Comparison of ENCODE assay signal across 8 mouse cellular contexts in genomic region chr8:84236410-84236997, GRCm38 (mm10). TPM values are rescaled to one million over a fixed set of nuclear protein-coding genes. Genes with fewer than 3 reads are reported as not detected.
DNase-seq lines count a peak whose midpoint lies in the region; ATAC-seq and TF ChIP-seq lines count a peak whose summit lies in the region.

No protein-coding gene starts in this region.

- H3K27me3 ChIP-seq in cerebellum, adult 2 months (ENCODE audit: control insufficient read depth, insufficient read depth, low read length), result no peaks in the 10 kb centered on the region
- no peaks in the 10 kb centered on the region for H3K27me3 ChIP-seq in C2C12 (ENCODE audit: control insufficient read depth, insufficient read depth, insufficient read length)
- H3K27me3 ChIP-seq in forebrain, embryonic 16.5 days (replicated peaks; ENCODE audit: control insufficient read depth, insufficient read depth, low read length), result no peaks in the 10 kb centered on the region
- H3K27me3 ChIP-seq in limb, embryonic 13.5 days, result no peaks in the 10 kb centered on the region

- peak in 1 of 2 experiments; percentile 30 for DNase-seq in cerebellum, adult 2 months
- DNase-seq in cerebellum, adult 9-10 months, result no peak
- DNase-seq in retina, postnatal 1 day, result peak; percentile 24
- DNase-seq in ovary, adult 18-20 months (ENCODE audit: low spot score), result no peak

- H3ac ChIP-seq in C2C12 (ENCODE audit: control insufficient read depth, insufficient read length, low read depth), result peak overlapping the region; percentile 91

- H3K4me3 ChIP-seq in cerebellum, adult 2 months (replicated peaks; ENCODE audit: insufficient read depth, low read depth, low read length), result peak overlapping the region; percentile 96
- H3K4me3 ChIP-seq in C2C12 (ENCODE audit: insufficient read depth, poor library complexity, severe bottlenecking), result peak overlapping the region; percentile 59
- peak overlapping the region; percentile 95 for H3K4me3 ChIP-seq in forebrain, embryonic 16.5 days (replicated peaks; ENCODE audit: low read length)
- H3K4me3 ChIP-seq in limb, embryonic 13.5 days, result peak overlapping the region; percentile 90

- WGBS in cerebellum, adult 2 months, result 2% methylated on average over 28 of the region's 30 CpGs
- 0% methylated on average over 17 of the region's 30 CpGs for WGBS in forebrain, embryonic 16.5 days
- WGBS in limb, embryonic 13.5 days, result 0% methylated on average over 26 of the region's 30 CpGs

- H3K4me2 ChIP-seq in forebrain, embryonic 16.5 days (ENCODE audit: low read length), result peak overlapping the region; percentile 87
- peak overlapping the region; percentile 91 for H3K4me2 ChIP-seq in limb, embryonic 13.5 days (replicated peaks)

- H3K9ac ChIP-seq in forebrain, embryonic 16.5 days (replicated peaks; ENCODE audit: low read depth, low read length), result peak overlapping the region; percentile 93
- H3K9ac ChIP-seq in limb, embryonic 13.5 days, result peak overlapping the region; percentile 96

- no peaks in the 10 kb centered on the region for H3K36me3 ChIP-seq in C2C12 (ENCODE audit: control insufficient read depth, insufficient read depth)
- H3K36me3 ChIP-seq in forebrain, embryonic 16.5 days (ENCODE audit: control insufficient read depth, insufficient read depth), result peaks cover 5% of the 10 kb centered on the region
- H3K36me3 ChIP-seq in limb, embryonic 13.5 days, result peaks cover 34% of the 10 kb centered on the region

- TF ChIP-seq POLR2A in cerebellum, adult 2 months (IDR thresholded peaks at IDR 0.05; ENCODE audit: borderline replicate concordance, insufficient read depth, low read length), result no peak

- peaks cover 7% of the 10 kb centered on the region for H3K4me1 ChIP-seq in cerebellum, adult 2 months (ENCODE audit: control insufficient read depth, insufficient read depth, low read length)
- peaks cover 31% of the 10 kb centered on the region for H3K4me1 ChIP-seq in forebrain, embryonic 16.5 days (replicated peaks; ENCODE audit: control insufficient read depth, insufficient read depth, low read length)
- peaks cover 25% of the 10 kb centered on the region for H3K4me1 ChIP-seq in limb, embryonic 13.5 days

- H3K79me3 ChIP-seq in C2C12 (ENCODE audit: low read depth), result no peaks in the 10 kb centered on the region

- H3K9me3 ChIP-seq in forebrain, embryonic 16.5 days (ENCODE audit: control insufficient read depth, low read length), result no peaks in the 10 kb centered on the region
- no peaks in the 10 kb centered on the region for H3K9me3 ChIP-seq in limb, embryonic 13.5 days

- no peak overlapping the region for H3K27ac ChIP-seq in cerebellum, adult 2 months (ENCODE audit: insufficient read depth, low read length)
- H3K27ac ChIP-seq in forebrain, embryonic 16.5 days (ENCODE audit: low read length), result peak overlapping the region; percentile 60
- peak overlapping the region; percentile 55 for H3K27ac ChIP-seq in limb, embryonic 13.5 days

- peaks cover 21% of the 10 kb centered on the region for H3K79me2 ChIP-seq in C2C12 (ENCODE audit: control insufficient read depth, insufficient read depth)

- TF ChIP-seq CTCF in cerebellum, adult 2 months (IDR thresholded peaks at IDR 0.05; ENCODE audit: borderline replicate concordance, insufficient read depth, low read depth, low read length), result no peak
- TF ChIP-seq CTCF in C2C12 (IDR thresholded peaks at IDR 0.05; ENCODE audit: control insufficient read depth, insufficient read depth, insufficient read length), result no peak

- peak; percentile 15 for ATAC-seq in forebrain, embryonic 16.5 days
- peak; percentile 13 for ATAC-seq in limb, embryonic 13.5 days (ENCODE audit: low FRiP score, low read depth)
- ATAC-seq in erythroid progenitor cell, adult 5-6 weeks (replicated peaks; ENCODE audit: low FRiP score, poor library complexity, severe bottlenecking), result no peak

TF ChIP-seq in C2C12, 6 proteins besides CTCF, POLR2A, EP300 and RAD21:
- TF ChIP-seq MYOG (IDR thresholded peaks at IDR 0.05; ENCODE audit: control insufficient read depth, extremely low read depth, insufficient read length) (no peak), MYOD1 (IDR thresholded peaks at IDR 0.05; ENCODE audit: control insufficient read depth, insufficient read length, low read depth) (no peak), FOSL1 (IDR thresholded peaks at IDR 0.05; ENCODE audit: insufficient read depth, low read length, poor library complexity, severe bottlenecking) (no peak)
TF ChIP-seq in C2C12: peak in this region for 0.

RNA-seq across cellular contexts. Expression of gene Zswim4, which starts 0.4 kb away (rescaled TPM):
- 14.0 TPM in 2 replicates for polyA plus RNA-seq in cerebellum, adult 2 months (2012; rRNA removed)
- 10.1 TPM for polyA plus RNA-seq in C2C12 (2012; fragmentation: generic; extraction: Trizol)
- 40.1 and 41.8 TPM in 2 replicates for polyA plus RNA-seq in forebrain, embryonic 16.5 days (2015; fragmentation: Nextera tagmentation; extraction: Ambion mirVana)
- polyA plus RNA-seq in limb, embryonic 13.5 days (2015; fragmentation: Nextera tagmentation; extraction: Ambion mirVana), result 23.5 and 23.9 TPM in 2 replicates
- 1.7 and 2.2 TPM in 2 replicates for total RNA-seq in erythroid progenitor cell, adult 5-6 weeks (2015; ENCODE audit: low replicate concordance)
- 1.9 and 2.6 TPM in 2 replicates for total RNA-seq in erythroid progenitor cell, adult 5-6 weeks (2017; ENCODE audit: low replicate concordance)

RNA-seq across cellular contexts. Expression of gene D8Ertd738e, which starts 13.0 kb away (rescaled TPM):
- 210 and 226 TPM in 2 replicates for polyA plus RNA-seq in cerebellum, adult 2 months (2012; rRNA removed)
- 281 TPM for polyA plus RNA-seq in C2C12 (2012; fragmentation: generic; extraction: Trizol)
- polyA plus RNA-seq in forebrain, embryonic 16.5 days (2015; fragmentation: Nextera tagmentation; extraction: Ambion mirVana), result 214 and 231 TPM in 2 replicates
- 325 and 338 TPM in 2 replicates for polyA plus RNA-seq in limb, embryonic 13.5 days (2015; fragmentation: Nextera tagmentation; extraction: Ambion mirVana)
- total RNA-seq in erythroid progenitor cell, adult 5-6 weeks (2015; ENCODE audit: low replicate concordance), result 57.3 and 58.3 TPM in 2 replicates
- 39.9 and 46.1 TPM in 2 replicates for total RNA-seq in erythroid progenitor cell, adult 5-6 weeks (2017; ENCODE audit: low replicate concordance)

RNA-seq across cellular contexts. Expression of gene Mri1, which starts 20.6 kb away (rescaled TPM):
- 32.9 and 35.5 TPM in 2 replicates for polyA plus RNA-seq in cerebellum, adult 2 months (2012; rRNA removed)
- 23.2 TPM for polyA plus RNA-seq in C2C12 (2012; fragmentation: generic; extraction: Trizol)
- 46.5 and 57.1 TPM in 2 replicates for polyA plus RNA-seq in forebrain, embryonic 16.5 days (2015; fragmentation: Nextera tagmentation; extraction: Ambion mirVana)
- 70.9 and 73.9 TPM in 2 replicates for polyA plus RNA-seq in limb, embryonic 13.5 days (2015; fragmentation: Nextera tagmentation; extraction: Ambion mirVana)
- 6.7 and 7.2 TPM in 2 replicates for total RNA-seq in erythroid progenitor cell, adult 5-6 weeks (2015; ENCODE audit: low replicate concordance)
- total RNA-seq in erythroid progenitor cell, adult 5-6 weeks (2017; ENCODE audit: low replicate concordance), result 3.6 and 4.8 TPM in 2 replicates

RNA-seq across cellular contexts. Expression of gene Ccdc130, which starts 33.7 kb away (rescaled TPM):
- 39.1 and 43.1 TPM in 2 replicates for polyA plus RNA-seq in cerebellum, adult 2 months (2012; rRNA removed)
- polyA plus RNA-seq in C2C12 (2012; fragmentation: generic; extraction: Trizol), result 16.1 TPM
- 26.8 and 31.0 TPM in 2 replicates for polyA plus RNA-seq in forebrain, embryonic 16.5 days (2015; fragmentation: Nextera tagmentation; extraction: Ambion mirVana)
- polyA plus RNA-seq in limb, embryonic 13.5 days (2015; fragmentation: Nextera tagmentation; extraction: Ambion mirVana), result 18.0 and 21.0 TPM in 2 replicates
- total RNA-seq in erythroid progenitor cell, adult 5-6 weeks (2015; ENCODE audit: low replicate concordance), result 12.6 and 15.9 TPM in 2 replicates
- 3.3 and 24.4 TPM in 2 replicates for total RNA-seq in erythroid progenitor cell, adult 5-6 weeks (2017; ENCODE audit: low replicate concordance)

RNA-seq across cellular contexts. Expression of gene Nanos3, which starts 51.5 kb away (rescaled TPM):
- polyA plus RNA-seq in cerebellum, adult 2 months (2012; rRNA removed), result 2.3 and 2.8 TPM in 2 replicates
- polyA plus RNA-seq in C2C12 (2012; fragmentation: generic; extraction: Trizol), result 1.1 TPM
- polyA plus RNA-seq in forebrain, embryonic 16.5 days (2015; fragmentation: Nextera tagmentation; extraction: Ambion mirVana), result 3.2 and 4.7 TPM in 2 replicates
- polyA plus RNA-seq in limb, embryonic 13.5 days (2015; fragmentation: Nextera tagmentation; extraction: Ambion mirVana), result 5.7 TPM in 2 replicates
- total RNA-seq in erythroid progenitor cell, adult 5-6 weeks (2015; ENCODE audit: low replicate concordance), result not detected in 2 replicates
- total RNA-seq in erythroid progenitor cell, adult 5-6 weeks (2017; ENCODE audit: low replicate concordance), result not detected in 2 replicates
